Mouse (Mus musculus) NIH3T3 (cell line): ENCODE results near the gene Atp8a2.
"Not testable (repeated sequence)": the region's sequence is repeated elsewhere in the genome, so short reads cannot be mapped to it uniquely, and the experiment has no call there.

Experiments used
- DNase-seq: peaks from one replicate; pipeline ENCODE4 v3.0.0-alpha.2; 2012; ENCODE audit warnings: low read depth

The Atp8a2 gene

GRCm38 (mm10) chr14:59783348-59784341, 413.3 kb downstream of the Atp8a2 start:
- DNase-seq, result no peak

GRCm38 (mm10) chr14:59780391-59780790, 416.6 kb downstream of the Atp8a2 start:
- no peak for DNase-seq

- DNase-seq, result no peak
These were observed 434.8 kb downstream of the Atp8a2 start for GRCm38 (mm10) chr14:59762227-59762626.

GRCm38 (mm10) chr14:59759900-59760493, 437.0 kb downstream of the Atp8a2 start:
- no peak for DNase-seq

GRCm38 (mm10) chr14:59759196-59759839, 437.7 kb downstream of the Atp8a2 start:
- no peak for DNase-seq

GRCm38 (mm10) chr14:59752401-59752800, 444.6 kb downstream of the Atp8a2 start:
- no peak for DNase-seq

- no peak for DNase-seq
These were observed 447.0 kb downstream of the Atp8a2 start for GRCm38 (mm10) chr14:59750005-59750404.

GRCm38 (mm10) chr14:59745676-59746075, 451.3 kb downstream of the Atp8a2 start:
- no peak for DNase-seq

- DNase-seq, result no peak
These were observed 455.2 kb downstream of the Atp8a2 start for GRCm38 (mm10) chr14:59741752-59742151.

- no peak for DNase-seq
These were observed 457.5 kb downstream of the Atp8a2 start for GRCm38 (mm10) chr14:59739446-59739845.

GRCm38 (mm10) chr14:59737734-59738294, 459.2 kb downstream of the Atp8a2 start:
- no peak for DNase-seq

- no peak for DNase-seq
These were observed 459.9 kb downstream of the Atp8a2 start for GRCm38 (mm10) chr14:59736861-59737700.

- DNase-seq, result no peak
These were observed 467.0 kb downstream of the Atp8a2 start for GRCm38 (mm10) chr14:59730043-59730390.

GRCm38 (mm10) chr14:59729298-59730042, 467.5 kb downstream of the Atp8a2 start:
- no peak for DNase-seq

GRCm38 (mm10) chr14:59727016-59727415, 470.0 kb downstream of the Atp8a2 start:
- no peak for DNase-seq

- DNase-seq, result no peak
These were observed 473.8 kb downstream of the Atp8a2 start for GRCm38 (mm10) chr14:59723163-59723562.

- DNase-seq, result no peak
These were observed 475.0 kb downstream of the Atp8a2 start for GRCm38 (mm10) chr14:59721957-59722356.

GRCm38 (mm10) chr14:59721356-59721755, 475.6 kb downstream of the Atp8a2 start:
- DNase-seq, result no peak

- DNase-seq, result no peak
These were observed 476.6 kb downstream of the Atp8a2 start for GRCm38 (mm10) chr14:59720386-59720785.

GRCm38 (mm10) chr14:59716443-59717085, 480.4 kb downstream of the Atp8a2 start:
- not testable (repeated sequence) for DNase-seq
